Mouse (Mus musculus): ENCODE measurements around the gene Dcbld2.

The Dcbld2 gene

GRCm38 (mm10) chr16:58408062-58408486 lies at the start of gene Dcbld2:
TSS of gene Dcbld2 (plus strand) at chr16:58408443.
- peak; percentile 97 for DNase-seq (ENCODE audit: low spot score)

- peak; percentile 5 for DNase-seq (ENCODE audit: low spot score)
These were observed 31.1 kb upstream of the Dcbld2 start for GRCm38 (mm10) chr16:58377170-58377569.

DNA sequence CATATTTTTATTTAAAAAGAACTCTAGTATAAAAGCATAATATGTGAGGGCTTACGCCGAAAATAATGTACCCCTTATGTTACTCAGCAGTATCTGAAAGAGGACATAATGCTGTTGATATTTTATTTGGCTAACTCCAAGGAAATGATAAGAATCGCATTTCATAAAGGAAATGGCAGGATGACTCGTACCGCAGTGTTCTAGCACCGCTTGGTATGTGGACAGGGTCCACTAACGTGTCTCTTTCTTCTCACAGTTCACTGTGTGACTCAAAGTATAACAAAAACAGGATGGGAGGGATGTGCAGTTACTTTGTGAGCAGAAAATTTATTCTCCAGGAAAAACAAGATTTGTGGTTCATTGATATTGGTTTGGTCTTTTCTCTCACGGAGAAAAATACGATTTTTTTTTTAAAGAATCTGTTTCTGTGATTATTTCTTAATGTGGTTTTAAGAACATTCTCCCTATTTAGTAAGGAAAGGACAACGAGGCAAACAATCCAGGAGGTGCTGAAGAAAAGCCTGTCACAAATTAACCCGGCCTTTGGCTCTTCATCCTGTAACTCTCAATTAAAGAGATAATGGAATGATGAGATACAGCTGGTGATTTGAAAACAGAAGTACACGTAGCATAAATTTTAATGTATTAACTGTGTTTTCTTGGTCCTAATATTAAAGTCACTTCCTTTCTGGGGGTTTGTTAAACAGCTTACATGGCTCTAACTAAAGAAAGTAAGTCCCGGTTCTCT lies 30.3 kb upstream of the Dcbld2 start:
- DNase-seq (ENCODE audit: low spot score) = no peak

GRCm38 (mm10) chr16:58386241-58386757 lies 21.9 kb upstream of the Dcbld2 start:
- no peak for DNase-seq (ENCODE audit: low spot score)

DNA sequence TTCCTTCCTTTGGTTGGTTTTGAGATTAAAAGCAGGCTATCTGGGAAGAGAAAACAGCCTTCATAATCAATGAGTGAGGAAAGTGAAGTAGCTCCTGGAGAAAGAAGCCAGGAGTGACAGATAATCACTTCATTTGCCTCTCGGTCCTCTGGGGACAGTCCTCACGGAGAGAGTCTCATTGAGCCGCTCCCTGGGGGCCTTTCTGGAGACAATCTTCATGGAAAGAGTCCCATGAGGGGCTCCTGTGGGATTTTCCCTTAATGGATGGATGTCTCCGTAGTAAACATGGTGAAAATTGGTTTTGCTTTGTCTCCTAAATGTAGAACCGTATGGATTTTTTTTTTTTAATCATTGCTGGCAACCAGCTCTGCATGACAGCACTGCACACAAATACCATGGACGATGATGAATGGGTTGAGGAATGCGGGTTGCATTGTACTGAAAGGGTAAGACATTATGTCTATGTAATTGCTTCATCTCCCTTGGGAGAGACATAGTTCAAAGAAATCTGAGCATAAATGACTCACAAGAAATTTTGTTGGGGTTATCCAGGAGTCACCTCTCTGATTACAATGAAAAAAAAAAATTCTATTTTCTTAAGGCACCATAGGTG lies 19.0 kb upstream of the Dcbld2 start:
- DNase-seq (ENCODE audit: low spot score) = no peak

GRCm38 (mm10) chr16:58393036-58393435 lies 15.2 kb upstream of the Dcbld2 start:
- no peak for DNase-seq (ENCODE audit: low spot score)

- no peak for DNase-seq (ENCODE audit: low spot score)
These were observed 14.1 kb upstream of the Dcbld2 start for GRCm38 (mm10) chr16:58394156-58394555.

DNA sequence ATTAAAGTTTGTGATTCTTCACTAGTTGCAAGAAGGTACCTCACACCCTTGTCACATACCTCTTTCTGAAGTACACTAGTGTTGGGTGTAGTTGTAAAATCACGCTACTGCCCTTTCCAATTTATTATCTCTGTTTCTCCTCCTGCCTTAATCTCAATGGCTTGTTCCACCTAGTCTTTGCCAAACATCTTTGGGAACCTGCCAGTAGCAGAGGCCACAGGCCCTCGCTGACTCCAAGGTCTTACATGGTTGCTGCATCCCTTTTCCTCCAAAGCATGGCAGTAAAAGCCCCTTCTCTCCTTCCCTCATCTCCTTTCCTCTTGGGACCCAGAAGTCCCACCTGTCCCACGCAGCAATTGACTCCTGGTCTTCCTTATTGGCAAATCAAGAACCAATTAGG lies 9.6 kb upstream of the Dcbld2 start:
- DNase-seq (ENCODE audit: low spot score) = no peak

DNA sequence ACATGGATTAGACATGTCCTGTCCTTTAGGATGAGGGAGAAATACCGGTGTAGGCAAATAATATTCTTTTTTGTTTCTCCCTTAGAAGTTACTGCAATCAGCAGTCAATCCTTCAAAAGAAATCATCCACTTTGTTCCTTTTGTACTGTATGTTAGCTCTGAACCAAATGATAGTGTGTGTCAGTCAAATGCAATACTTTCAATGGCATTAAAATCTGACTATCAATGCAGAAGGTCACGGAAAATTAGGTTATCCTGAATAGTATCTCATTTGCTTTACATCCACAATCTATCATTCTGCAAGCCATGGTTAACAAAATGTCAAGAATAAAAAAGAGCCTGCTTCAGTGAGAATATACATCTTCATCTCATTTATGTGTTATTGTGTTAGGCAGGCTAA lies 7.2 kb upstream of the Dcbld2 start:
- DNase-seq (ENCODE audit: low spot score) = no peak

GRCm38 (mm10) chr16:58404665-58405064 lies 3.6 kb upstream of the Dcbld2 start:
- no peak for DNase-seq (ENCODE audit: low spot score)

- no peak for DNase-seq (ENCODE audit: low spot score)
These were observed 3.0 kb upstream of the Dcbld2 start for GRCm38 (mm10) chr16:58405271-58405670.

- peak; percentile 25 for DNase-seq (ENCODE audit: low spot score)
These were observed 441 bp downstream of the Dcbld2 start for GRCm38 (mm10) chr16:58408487-58409281.

GRCm38 (mm10) chr16:58409825-58410224 lies 1.6 kb downstream of the Dcbld2 start:
- DNase-seq (ENCODE audit: low spot score) = no peak

- no peak for DNase-seq (ENCODE audit: low spot score)
These were observed 6.6 kb downstream of the Dcbld2 start for GRCm38 (mm10) chr16:58414801-58415200.

DNA sequence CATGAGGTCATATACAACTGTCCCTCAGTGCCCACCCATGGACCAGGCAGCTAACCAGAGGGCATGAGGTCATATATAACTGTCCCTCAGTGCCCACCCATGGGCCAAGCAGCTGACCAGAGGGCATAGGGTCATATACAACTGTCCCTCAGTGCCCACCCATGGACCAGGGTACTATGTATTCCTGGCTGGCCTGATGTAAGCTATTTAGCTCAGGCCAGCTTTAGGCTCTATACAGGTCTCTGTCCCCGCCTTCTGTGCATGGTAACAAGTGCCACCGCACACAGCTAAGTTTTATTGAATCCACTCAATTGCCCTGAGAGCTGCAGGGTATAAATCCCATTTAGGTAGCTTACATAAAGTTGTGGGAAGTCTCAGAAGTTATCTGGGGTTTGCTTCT lies 7.3 kb downstream of the Dcbld2 start:
- DNase-seq (ENCODE audit: low spot score) = no peak

DNA sequence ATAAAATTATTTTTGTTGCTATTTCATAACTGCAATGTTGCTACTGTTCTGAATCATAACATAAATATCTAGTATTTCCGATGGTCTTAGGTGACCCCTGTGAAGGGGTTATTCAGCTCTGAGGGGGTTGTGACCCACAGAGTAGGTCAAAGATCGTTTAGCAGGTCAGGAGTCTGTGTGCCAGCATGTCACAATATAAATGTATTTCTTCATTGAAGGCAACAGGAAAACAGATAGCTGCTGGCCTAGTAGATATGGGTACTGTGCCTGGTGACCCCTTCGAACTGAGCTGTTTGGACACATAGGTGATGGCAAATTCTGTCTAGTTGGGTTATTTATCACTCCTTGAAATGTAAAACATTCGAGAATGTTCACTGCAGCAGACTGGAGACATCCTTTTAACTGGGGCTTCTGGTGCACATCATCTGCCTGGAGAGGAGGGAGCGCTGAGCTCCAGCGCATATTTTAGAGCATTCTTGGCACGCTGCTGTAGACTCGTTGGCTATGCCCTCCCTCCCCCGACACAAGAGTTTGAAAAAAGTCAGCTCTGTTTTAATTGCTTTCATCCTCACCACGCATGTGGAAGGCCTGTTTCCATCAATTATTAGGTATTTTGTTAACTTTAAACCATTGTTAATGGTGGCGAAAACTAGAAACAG lies 13.6 kb downstream of the Dcbld2 start:
- DNase-seq (ENCODE audit: low spot score) = peak; percentile 42

DNA sequence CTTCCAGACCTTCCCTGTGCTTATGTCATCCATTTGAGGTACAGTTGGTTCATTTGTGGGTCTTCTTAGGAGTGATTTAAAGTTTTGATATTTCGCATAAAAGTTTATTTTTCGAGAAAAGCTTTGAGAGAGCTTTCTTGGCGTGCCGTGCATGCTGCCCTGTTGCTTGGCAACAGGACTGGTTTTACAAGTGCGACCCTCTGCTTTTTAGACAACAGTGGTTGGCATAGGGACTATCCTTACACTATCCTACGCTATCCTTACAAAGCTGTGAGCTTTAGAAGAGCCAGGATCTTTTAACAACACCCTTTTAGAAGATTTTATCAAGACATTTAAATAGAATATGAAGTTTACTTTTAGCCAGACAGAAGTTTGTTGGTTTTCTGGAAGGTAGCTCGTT lies 22.0 kb downstream of the Dcbld2 start:
- DNase-seq (ENCODE audit: low spot score) = no peak

GRCm38 (mm10) chr16:58432384-58432783 lies 24.1 kb downstream of the Dcbld2 start:
- DNase-seq (ENCODE audit: low spot score) = no peak

GRCm38 (mm10) chr16:58444735-58445134 lies 36.5 kb downstream of the Dcbld2 start:
- DNase-seq (ENCODE audit: low spot score) = no peak

DNA sequence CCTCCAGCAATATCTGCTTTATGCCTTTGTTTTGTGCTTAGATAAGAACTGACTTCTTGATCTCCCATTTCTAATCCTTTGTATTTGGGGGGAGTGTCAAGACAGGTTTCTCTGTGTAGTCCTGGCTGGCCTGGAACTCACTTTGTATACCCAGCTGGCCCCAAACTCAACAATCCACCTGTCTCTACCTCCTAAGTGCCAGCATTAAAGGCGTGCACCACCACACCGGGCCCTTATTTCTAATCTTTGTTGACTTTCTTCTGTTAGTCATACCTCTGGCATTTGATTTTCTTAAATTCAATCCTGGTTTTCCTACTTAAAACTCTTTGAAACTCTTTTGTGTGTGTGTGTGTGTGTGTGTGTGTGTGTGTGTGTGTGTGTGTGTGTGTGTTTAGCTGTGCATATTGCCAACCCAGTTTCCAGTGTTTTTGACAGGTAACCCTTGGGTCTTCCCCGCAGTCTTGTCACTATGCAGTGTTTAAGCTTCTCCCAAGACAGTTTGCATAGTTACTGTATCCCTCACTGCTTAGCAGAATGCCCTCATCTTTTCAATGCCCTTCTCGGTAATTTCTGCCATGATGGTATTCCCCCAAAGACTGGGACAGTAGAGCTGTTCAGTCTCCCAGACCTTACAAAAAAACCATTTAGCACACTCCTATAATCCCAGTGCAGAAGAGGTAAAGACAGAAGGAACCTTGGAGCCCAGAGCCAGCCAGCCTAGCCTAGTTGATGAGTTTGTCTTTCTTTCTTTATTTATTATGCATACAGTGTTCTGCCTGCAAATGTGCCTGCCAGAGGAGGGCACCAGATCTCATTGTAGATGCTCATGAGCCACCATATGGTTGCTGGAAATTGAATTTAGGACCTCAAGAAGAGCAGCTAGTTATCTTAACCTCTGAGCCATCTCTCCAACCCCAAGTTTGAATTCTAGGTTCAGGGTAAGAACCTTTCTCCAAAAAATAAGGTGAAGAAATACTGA lies 38.3 kb downstream of the Dcbld2 start:
- DNase-seq (ENCODE audit: low spot score) = no peak

GRCm38 (mm10) chr16:58449073-58449472 lies 40.8 kb downstream of the Dcbld2 start:
- DNase-seq (ENCODE audit: low spot score) = no peak

Measured in urinary bladder, postnatal 14 days (tissue).